Mouse (Mus musculus): ENCODE results near the gene Ccdc160. TPM values are rescaled to one million over a fixed set of nuclear protein-coding genes. Genes with fewer than 3 reads are reported as not detected.
A peak's percentile ranks its signal among the peaks of the same experiment; 100 is the strongest.

The Ccdc160 gene
- polyA plus RNA-seq (2016; fragmentation: Nextera tagmentation; extraction: Ambion mirVana) = 0.99 and 2.4 TPM in 2 replicates

- Histone ChIP-seq H3K4me1 (0 out of 2 replicates have a peak, but pooled peaks cover 8% of the 10 kb centered on the region), H3K36me3 (no peaks in the 10 kb centered on the region), H3K9me3 (no peaks in the 10 kb centered on the region), H3K4me3 (peak within 1 kb of the TSS; percentile 53), H3K27me3 (ENCODE audit: insufficient read depth, poor library complexity, severe bottlenecking) (no peaks in the 10 kb centered on the region), H3K27ac (peak within 1 kb of the TSS; percentile 74)
- peak; percentile 89 for DNase-seq (ENCODE audit: low spot score)
- 15% methylated on average over 26 of the region's 26 CpGs for WGBS
Measured at GRCm38 (mm10) chrX:52790980-52791593, at the start of gene Ccdc160. Gene Ccdc160 (plus strand): TSS chrX:52791200.

GRCm38 (mm10) chrX:52743781-52744180, 47.2 kb upstream of the Ccdc160 start:
- Histone ChIP-seq H3K27ac (0 out of 2 replicates have a peak overlapping the region, but pooled peaks have one; percentile 52), H3K36me3 (no peaks in the 10 kb centered on the region), H3K4me1 (no peaks in the 10 kb centered on the region), H3K9me3 (no peaks in the 10 kb centered on the region), H3K27me3 (ENCODE audit: insufficient read depth, poor library complexity, severe bottlenecking) (peaks cover 17% of the 10 kb centered on the region), H3K4me3 (peak overlapping the region; percentile 66)
- DNase-seq (ENCODE audit: low spot score) = no peak
- 16% methylated on average over 15 of the region's 15 CpGs for WGBS

DNA sequence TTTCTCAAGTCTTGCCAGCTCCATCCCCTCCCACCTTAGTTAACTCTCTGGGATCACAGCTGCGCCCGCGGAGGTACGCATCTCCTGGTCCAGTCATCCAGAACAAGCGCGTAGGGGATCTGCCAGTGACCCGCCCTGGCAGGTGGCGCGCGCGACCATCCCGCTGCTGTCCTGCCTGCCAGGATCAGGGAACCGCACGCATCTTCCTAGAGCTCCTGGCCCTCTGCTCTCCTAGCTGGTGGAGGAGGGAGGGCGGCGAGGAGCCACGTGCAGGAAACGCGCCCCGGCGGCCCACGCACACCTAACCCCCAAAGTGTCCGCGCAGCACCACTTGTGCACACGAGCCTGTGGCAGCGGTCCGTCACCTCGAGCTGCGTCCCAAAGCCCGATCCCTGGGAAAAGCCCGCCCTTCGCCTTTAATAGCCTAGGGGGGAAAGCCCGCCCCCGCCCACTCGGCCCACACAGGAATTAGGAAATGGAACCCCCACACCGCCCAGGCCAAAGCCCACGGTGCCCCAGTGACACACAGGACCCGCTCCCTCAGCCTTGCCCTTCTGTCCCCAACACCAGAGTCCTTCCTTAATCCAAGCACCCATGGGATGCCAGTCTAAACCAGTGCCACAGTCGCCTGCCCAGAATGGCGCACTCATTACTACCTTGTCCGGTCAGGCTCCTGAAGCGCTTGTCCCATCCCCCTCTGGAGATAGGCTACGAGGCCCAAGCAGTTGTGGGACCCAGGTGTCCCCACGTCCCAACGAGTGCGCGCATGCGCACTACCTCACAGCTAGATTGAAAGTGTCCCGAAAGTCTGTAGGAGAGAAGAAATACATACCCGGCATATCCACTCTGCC, 46.6 kb upstream of the Ccdc160 start:
- Histone ChIP-seq H3K36me3 (no peaks in the 10 kb centered on the region), H3K4me1 (no peaks in the 10 kb centered on the region), H3K9me3 (no peaks in the 10 kb centered on the region), H3K27ac (0 out of 2 replicates have a peak overlapping the region, but pooled peaks have one; percentile 52), H3K27me3 (ENCODE audit: insufficient read depth, poor library complexity, severe bottlenecking) (peaks cover 17% of the 10 kb centered on the region), H3K4me3 (peak overlapping the region; percentile 66)
- 21% methylated on average over 48 of the region's 50 CpGs for WGBS
- DNase-seq (ENCODE audit: low spot score) = no peak

DNA sequence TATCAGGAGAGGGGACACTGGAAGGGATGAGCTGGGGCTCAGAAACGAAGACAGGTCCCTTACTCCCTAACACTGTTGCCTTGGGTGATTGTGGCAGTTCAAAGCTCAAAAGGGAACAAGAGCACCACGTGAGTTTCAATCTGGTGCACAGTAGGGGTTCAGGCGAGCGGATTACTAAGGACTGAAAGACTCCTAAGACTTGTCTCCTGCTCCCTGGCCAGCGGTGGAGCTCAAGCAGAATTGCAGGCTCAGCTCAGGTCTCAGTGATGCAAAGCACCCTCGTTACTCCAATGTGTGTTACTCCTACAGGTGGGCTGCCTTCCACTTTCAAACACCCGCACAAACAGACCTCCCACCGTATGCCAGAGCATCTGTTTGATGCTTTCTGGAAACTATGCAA, 45.5 kb upstream of the Ccdc160 start:
- H3K4me3 ChIP-seq = peak overlapping the region; percentile 66; the same call in 1 of the 2 replicates
- 9% methylated on average over 8 of the region's 8 CpGs for WGBS

DNA sequence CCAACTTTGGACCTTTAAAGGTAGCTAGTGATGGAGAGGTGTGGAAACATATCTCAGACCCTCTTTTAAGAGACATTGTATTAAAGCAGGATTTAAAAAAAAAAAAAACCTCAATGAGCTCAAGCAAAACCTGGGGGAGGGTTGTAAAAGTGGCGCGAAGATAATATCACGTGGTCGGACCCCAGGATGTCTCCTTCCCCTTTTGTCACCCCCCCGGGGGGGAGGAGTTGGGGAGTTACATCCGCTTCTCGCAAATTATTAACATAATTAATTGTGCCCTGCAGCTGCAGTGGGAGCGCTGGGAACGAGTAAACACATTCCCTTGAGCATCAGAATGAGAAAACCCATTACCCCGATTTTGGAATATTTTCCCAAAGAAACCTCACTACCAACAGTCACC, 45.1 kb upstream of the Ccdc160 start:
- Histone ChIP-seq H3K36me3 (no peaks in the 10 kb centered on the region), H3K4me3 (peak overlapping the region; percentile 66; the same call in 1 of the 2 replicates), H3K27ac (no peak overlapping the region), H3K9me3 (no peaks in the 10 kb centered on the region), H3K27me3 (ENCODE audit: insufficient read depth, poor library complexity, severe bottlenecking) (peaks cover 17% of the 10 kb centered on the region), H3K4me1 (no peaks in the 10 kb centered on the region)
- WGBS = 10% methylated on average over 10 of the region's 10 CpGs
- no peak for DNase-seq (ENCODE audit: low spot score)

More for the DNA sequence above, 45.5 kb upstream of the Ccdc160 start:
- H3K27me3 ChIP-seq (ENCODE audit: insufficient read depth, poor library complexity, severe bottlenecking) = peaks cover 17% of the 10 kb centered on the region
- DNase-seq (ENCODE audit: low spot score) = no peak
- H3K27ac ChIP-seq = no peak overlapping the region
- H3K9me3 ChIP-seq = no peaks in the 10 kb centered on the region
- no peaks in the 10 kb centered on the region for H3K36me3 ChIP-seq
- no peaks in the 10 kb centered on the region for H3K4me1 ChIP-seq

- Histone ChIP-seq H3K27me3 (ENCODE audit: insufficient read depth, poor library complexity, severe bottlenecking) (peaks cover 17% of the 10 kb centered on the region), H3K4me3 (no peak overlapping the region), H3K27ac (no peak overlapping the region), H3K9me3 (no peaks in the 10 kb centered on the region), H3K36me3 (no peaks in the 10 kb centered on the region), H3K4me1 (no peaks in the 10 kb centered on the region)
- DNase-seq (ENCODE audit: low spot score) = no peak
- WGBS = 50% methylated on average over 1 of the region's 1 CpGs
Measured at GRCm38 (mm10) chrX:52746849-52747248, 44.2 kb upstream of the Ccdc160 start.

- Histone ChIP-seq H3K27ac (no peak overlapping the region), H3K27me3 (ENCODE audit: insufficient read depth, poor library complexity, severe bottlenecking) (no peaks in the 10 kb centered on the region), H3K4me3 (no peak overlapping the region), H3K36me3 (no peaks in the 10 kb centered on the region), H3K9me3 (no peaks in the 10 kb centered on the region), H3K4me1 (no peaks in the 10 kb centered on the region)
- DNase-seq (ENCODE audit: low spot score) = no peak
- WGBS = 21% methylated on average over 6 of the region's 6 CpGs
Measured at GRCm38 (mm10) chrX:52753491-52754085, 37.4 kb upstream of the Ccdc160 start.

DNA sequence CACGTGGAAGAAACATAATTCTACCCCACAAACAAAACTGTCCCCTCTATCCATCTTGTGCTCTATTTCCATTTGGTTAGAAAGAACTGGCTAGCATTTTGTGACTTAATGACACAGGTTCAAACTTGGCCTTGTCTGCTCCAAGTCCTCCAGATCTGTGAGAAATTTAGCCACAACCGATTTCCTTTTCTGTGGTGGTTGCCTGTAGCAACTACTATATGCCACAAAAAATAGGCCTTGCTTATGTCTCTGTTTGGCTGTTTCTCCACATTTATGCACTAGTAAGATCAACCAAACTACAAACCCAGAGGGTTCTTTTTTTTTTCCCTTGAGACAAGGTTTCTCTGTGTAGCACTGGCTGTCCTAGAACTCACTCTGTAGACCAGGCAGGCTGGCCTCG, 33.8 kb upstream of the Ccdc160 start:
- H3K4me3 ChIP-seq = no peak overlapping the region
- no peaks in the 10 kb centered on the region for H3K36me3 ChIP-seq
- WGBS = 84% methylated on average over 3 of the region's 3 CpGs
- DNase-seq (ENCODE audit: low spot score) = no peak
- H3K27me3 ChIP-seq (ENCODE audit: insufficient read depth, poor library complexity, severe bottlenecking) = no peaks in the 10 kb centered on the region
- H3K27ac ChIP-seq = no peak overlapping the region
- H3K4me1 ChIP-seq = no peaks in the 10 kb centered on the region
- H3K9me3 ChIP-seq = no peaks in the 10 kb centered on the region

- H3K27me3 ChIP-seq (ENCODE audit: insufficient read depth, poor library complexity, severe bottlenecking) = no peaks in the 10 kb centered on the region
- H3K36me3 ChIP-seq = no peaks in the 10 kb centered on the region
- DNase-seq (ENCODE audit: low spot score) = no peak
- no peak overlapping the region for H3K4me3 ChIP-seq
- H3K4me1 ChIP-seq = no peaks in the 10 kb centered on the region
- 87% methylated on average over 2 of the region's 2 CpGs for whole genome bisulfite sequencing
- no peak overlapping the region for H3K27ac ChIP-seq
- H3K9me3 ChIP-seq = no peaks in the 10 kb centered on the region
Measured at GRCm38 (mm10) chrX:52759232-52759631, 31.8 kb upstream of the Ccdc160 start.

DNA sequence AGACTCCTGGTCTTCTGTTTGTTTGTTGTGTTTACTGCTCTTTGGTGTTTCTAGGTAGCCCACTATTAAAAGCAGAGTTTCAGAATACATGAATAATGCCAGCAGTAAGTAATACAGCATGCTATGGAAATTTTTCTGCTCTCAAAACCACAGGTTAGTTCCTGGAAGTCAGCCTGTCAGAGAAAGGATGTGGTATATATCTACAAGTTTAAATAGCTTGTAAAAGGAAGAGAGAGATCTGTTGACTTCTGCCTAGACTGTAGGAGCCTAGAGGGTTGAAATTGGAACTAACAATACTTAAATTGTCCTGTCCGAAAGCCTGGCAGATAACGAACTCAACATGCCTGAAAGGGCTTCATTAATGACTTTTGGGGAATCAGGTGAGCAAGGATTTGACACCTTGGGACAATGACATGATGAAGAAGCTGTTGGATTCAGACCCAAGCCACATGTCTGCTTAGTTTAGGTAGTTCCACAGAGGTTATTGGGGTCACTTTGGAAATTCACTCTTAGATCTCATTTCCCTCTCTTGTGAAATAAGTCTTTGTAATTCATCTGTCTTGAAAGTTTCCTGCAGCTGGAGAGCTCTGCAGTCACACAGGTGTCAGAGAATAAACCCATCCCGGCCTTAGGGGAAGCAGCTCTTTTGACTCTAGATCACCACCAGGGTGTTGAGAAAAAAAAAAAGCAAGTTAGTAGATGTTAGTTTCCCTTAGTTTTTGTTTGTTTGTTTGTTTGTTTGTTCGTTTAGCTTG, 30.6 kb upstream of the Ccdc160 start:
- Histone ChIP-seq H3K27me3 (ENCODE audit: insufficient read depth, poor library complexity, severe bottlenecking) (no peaks in the 10 kb centered on the region), H3K36me3 (no peaks in the 10 kb centered on the region), H3K27ac (no peak overlapping the region), H3K4me1 (no peaks in the 10 kb centered on the region), H3K4me3 (no peak overlapping the region), H3K9me3 (no peaks in the 10 kb centered on the region)
- no peak for DNase-seq (ENCODE audit: low spot score)
- 58% methylated on average over 4 of the region's 4 CpGs for WGBS

GRCm38 (mm10) chrX:52762221-52762620, 28.8 kb upstream of the Ccdc160 start:
- Histone ChIP-seq H3K27me3 (ENCODE audit: insufficient read depth, poor library complexity, severe bottlenecking) (no peaks in the 10 kb centered on the region), H3K9me3 (no peaks in the 10 kb centered on the region), H3K4me3 (no peak overlapping the region), H3K36me3 (no peaks in the 10 kb centered on the region), H3K27ac (no peak overlapping the region), H3K4me1 (no peaks in the 10 kb centered on the region)
- 53% methylated on average over 4 of the region's 4 CpGs for WGBS
- no peak for DNase-seq (ENCODE audit: low spot score)

DNA sequence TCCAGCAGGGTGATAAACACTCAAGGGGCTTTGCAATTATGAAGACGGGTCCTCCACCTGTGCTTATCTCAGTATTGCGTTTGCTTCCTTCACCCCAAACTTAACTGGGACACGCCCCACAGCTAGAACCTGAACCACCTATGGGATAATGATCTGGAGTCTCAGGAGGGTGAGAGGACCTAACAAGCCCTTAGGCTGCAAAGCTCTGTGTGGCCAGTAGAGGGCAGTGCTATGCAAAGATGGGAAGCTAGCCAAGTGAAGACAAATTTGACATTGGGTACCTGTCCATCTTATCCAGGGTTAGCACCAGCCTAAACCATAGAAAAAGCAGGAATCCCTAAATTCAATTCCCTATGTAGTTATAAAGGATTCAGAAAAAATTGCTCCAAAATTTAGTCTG, 15.0 kb upstream of the Ccdc160 start:
- H3K4me1 ChIP-seq = no peaks in the 10 kb centered on the region
- DNase-seq (ENCODE audit: low spot score) = no peak
- H3K27me3 ChIP-seq (ENCODE audit: insufficient read depth, poor library complexity, severe bottlenecking) = no peaks in the 10 kb centered on the region
- WGBS = 54% methylated on average over 3 of the region's 3 CpGs
- no peaks in the 10 kb centered on the region for H3K36me3 ChIP-seq
- H3K9me3 ChIP-seq = no peaks in the 10 kb centered on the region
- H3K4me3 ChIP-seq = no peak overlapping the region
- no peak overlapping the region for H3K27ac ChIP-seq

Measured in heart, embryonic 10.5 days (tissue).